Mouse (Mus musculus) ES-Bruce4 (cell line): Measurements from ENCODE around the gene Pilrb2.

Source experiments
- CTCF ChIP-seq: IDR thresholded peaks from one replicate; pipeline ENCODE4 v1.8.1; 2011; ENCODE audit warnings: low read depth, low read length
- POLR2A ChIP-seq: IDR thresholded peaks from one replicate; pipeline ENCODE4 v1.8.1; 2011; ENCODE audit warnings: low read length; ENCODE audit not compliant: insufficient read depth

DNA sequence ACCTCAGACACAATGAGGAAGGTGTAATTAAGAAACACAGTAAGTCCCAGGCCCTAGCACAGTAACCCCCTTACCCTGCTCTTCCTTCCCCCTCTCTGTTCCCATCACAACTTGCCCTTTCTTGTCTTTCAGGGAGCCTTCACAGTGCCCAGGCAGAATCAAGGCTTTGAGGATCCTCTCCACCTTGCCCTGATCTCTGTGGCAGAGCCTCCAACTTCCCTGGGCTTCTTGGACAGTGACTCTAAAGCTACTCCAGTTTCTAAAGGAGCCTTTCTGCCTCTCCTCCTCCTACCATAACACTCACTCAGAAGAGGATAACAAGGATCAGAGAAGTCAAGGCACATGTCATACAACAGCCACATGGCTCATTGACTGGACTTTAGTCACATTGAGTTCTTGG lies 35.0 kb downstream of the Pilrb2 start:
- TF ChIP-seq CTCF (no peak), POLR2A (no peak)
